Mouse (Mus musculus) kidney, embryonic 14.5 days (tissue): ENCODE data around the gene Arhgef17. TPM values are rescaled to one million over a fixed set of nuclear protein-coding genes. Genes with fewer than 3 reads are reported as not detected.

Experiments used
- ATAC-seq: fragments of 200-750 bp; cut with Nextera tagmentation; 2 replicates; pipeline ENCODE4 v1.8.0; 2017; ENCODE audit warnings: moderate number of reproducible peaks, mild to moderate bottlenecking, moderate TSS enrichment, moderate library complexity; ENCODE audit not compliant: low FRiP score, low TSS enrichment
- H3K27ac ChIP-seq: fragments of 300-500 bp; sonication (generic); 2 replicates; pipeline ENCODE4 v1.5.1; 2014; ENCODE audit warnings: low read depth, mild to moderate bottlenecking, low read length, moderate library complexity, mixed read lengths
- H3K27me3 ChIP-seq: fragments of 300-500 bp; sonication (generic); 2 replicates; pipeline ENCODE4 v1.6.1; 2014; ENCODE audit warnings: mild to moderate bottlenecking, low read length; ENCODE audit not compliant: control insufficient read depth, insufficient read depth
- H3K36me3 ChIP-seq: fragments of 300-500 bp; sonication (generic); 2 replicates; pipeline ENCODE4 v1.6.1; 2014; ENCODE audit warnings: low read length, mixed read lengths; ENCODE audit not compliant: control insufficient read depth, insufficient read depth
- H3K4me1 ChIP-seq: fragments of 300-500 bp; sonication (generic); 2 replicates; pipeline ENCODE4 v1.6.1; 2014; ENCODE audit warnings: low read length, mixed read lengths; ENCODE audit not compliant: control insufficient read depth, insufficient read depth
- H3K4me2 ChIP-seq: fragments of 300-500 bp; sonication (generic); replicated peaks from 2 replicates; pipeline ENCODE4 v1.6.1; 2014; ENCODE audit warnings: low read depth, mild to moderate bottlenecking, low read length
- H3K4me3 ChIP-seq: fragments of 300-500 bp; sonication (generic); 2 replicates; pipeline ENCODE4 v1.5.1; 2014; ENCODE audit warnings: mild to moderate bottlenecking, low read length
- H3K9ac ChIP-seq: fragments of 300-500 bp; sonication (generic); 2 replicates; pipeline ENCODE4 v1.6.1; 2014; ENCODE audit warnings: low read depth, mild to moderate bottlenecking, low read length, moderate library complexity
- H3K9me3 ChIP-seq: fragments of 300-500 bp; sonication (generic); 2 replicates; pipeline ENCODE4 v1.6.1; 2016; ENCODE audit warnings: low read length; ENCODE audit not compliant: control insufficient read depth
- WGBS: fragments of 180-500 bp; shearing (Covaris S2); extraction: QIAGEN DNeasy Blood & Tissue Kit; methylation state at CpG from one replicate; pipeline ENCODE4 v1.1.7; 2014; 5-methylcytosine and 5-hydroxymethylcytosine counted together
- polyA plus RNA-seq: library from polyadenylated mRNA; unstranded; fragments of >200 nt; fragmentation: Nextera tagmentation; extraction: Ambion mirVana; gene quantifications from 2 replicates; pipeline ENCODE4 v1.2.1, GENCODE M21; 2014

The Arhgef17 gene
- polyA plus RNA-seq, 1 experiment from 2014 or later: 15.5 TPM

GRCm38 (mm10) chr7:100924674-100925445 is 7.0 kb downstream of the Arhgef17 start:
- no peaks in the 10 kb centered on the region for H3K9me3 ChIP-seq
- H3K9ac ChIP-seq: peak overlapping the region; percentile 25
- no peak overlapping the region for H3K27ac ChIP-seq
- no peak for ATAC-seq
- peaks cover 47% of the 10 kb centered on the region for H3K36me3 ChIP-seq
- 31% methylated on average over 10 of the region's 10 CpGs for WGBS
- peak overlapping the region; percentile 95 for H3K4me2 ChIP-seq
- peak overlapping the region; percentile 87 for H3K4me3 ChIP-seq
- peaks cover 90% of the 10 kb centered on the region for H3K4me1 ChIP-seq
- H3K27me3 ChIP-seq: no peaks in the 10 kb centered on the region

- H3K4me3 ChIP-seq: peak overlapping the region; percentile 87; the same call in 1 of the 2 replicates
- no peak for ATAC-seq
- H3K9ac ChIP-seq: peak overlapping the region; percentile 25
- no peaks in the 10 kb centered on the region for H3K9me3 ChIP-seq
- H3K27me3 ChIP-seq: no peaks in the 10 kb centered on the region
- WGBS: 73% methylated on average over 5 of the region's 5 CpGs
- peak overlapping the region; percentile 95 for H3K4me2 ChIP-seq
- peaks cover 44% of the 10 kb centered on the region for H3K36me3 ChIP-seq
- H3K4me1 ChIP-seq: peaks cover 90% of the 10 kb centered on the region
- H3K27ac ChIP-seq: no peak overlapping the region
These were observed 7.7 kb downstream of the Arhgef17 start for GRCm38 (mm10) chr7:100924200-100924599.

- WGBS: 88% methylated on average over 4 of the region's 4 CpGs
- H3K27me3 ChIP-seq: no peaks in the 10 kb centered on the region
- H3K4me3 ChIP-seq: no peak overlapping the region
- peaks cover 90% of the 10 kb centered on the region for H3K4me1 ChIP-seq
- 0 out of 2 replicates have a peak overlapping the region, but pooled peaks have one; percentile 7 for H3K27ac ChIP-seq
- no peak overlapping the region; the same call in 1 of the 2 replicates for H3K4me2 ChIP-seq
- no peaks in the 10 kb centered on the region for H3K9me3 ChIP-seq
- peaks cover 38% of the 10 kb centered on the region for H3K36me3 ChIP-seq
- no peak for ATAC-seq
- no peak overlapping the region for H3K9ac ChIP-seq
These were observed 9.0 kb downstream of the Arhgef17 start for GRCm38 (mm10) chr7:100922907-100923306.

DNA sequence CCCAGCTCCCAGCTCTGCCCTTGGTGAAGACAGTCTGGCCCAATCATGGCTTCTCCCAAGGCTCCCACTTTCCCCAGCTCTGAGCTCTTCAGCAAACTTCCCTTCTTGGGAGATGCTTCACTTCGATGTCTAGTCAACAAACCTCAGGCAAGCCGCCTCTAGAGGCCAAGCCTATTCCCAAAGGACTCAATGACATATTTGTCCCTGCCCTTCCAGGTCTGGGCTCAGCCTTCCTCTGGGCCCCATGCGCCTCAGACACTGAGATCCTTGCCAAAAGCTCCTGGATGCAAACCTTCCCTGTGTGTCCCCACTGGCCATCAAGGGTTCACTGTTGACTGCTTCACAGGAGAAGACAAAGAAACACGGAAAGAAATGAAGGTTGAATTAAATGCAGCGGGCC is 10.6 kb downstream of the Arhgef17 start:
- Histone ChIP-seq H3K27ac (no peak overlapping the region; the same call in 1 of the 2 replicates), H3K9ac (no peak overlapping the region), H3K9me3 (no peaks in the 10 kb centered on the region), H3K4me2 (no peak overlapping the region), H3K4me3 (no peak overlapping the region), H3K27me3 (no peaks in the 10 kb centered on the region), H3K4me1 (peaks cover 90% of the 10 kb centered on the region), H3K36me3 (peaks cover 45% of the 10 kb centered on the region)
- 91% methylated on average over 5 of the region's 5 CpGs for WGBS
- no peak for ATAC-seq

GRCm38 (mm10) chr7:100919809-100920107 is 12.1 kb downstream of the Arhgef17 start:
- peaks cover 79% of the 10 kb centered on the region for H3K4me1 ChIP-seq
- H3K36me3 ChIP-seq: peaks cover 55% of the 10 kb centered on the region
- ATAC-seq: peak; percentile 74
- H3K4me2 ChIP-seq: peak overlapping the region; percentile 24
- 3% methylated on average over 2 of the region's 2 CpGs for WGBS
- H3K27ac ChIP-seq: peak overlapping the region; percentile 92
- H3K4me3 ChIP-seq: peak overlapping the region; percentile 9; the same call in 1 of the 2 replicates
- H3K27me3 ChIP-seq: no peaks in the 10 kb centered on the region
- H3K9me3 ChIP-seq: no peaks in the 10 kb centered on the region
- H3K9ac ChIP-seq: peak overlapping the region; percentile 23; the same call in 1 of the 2 replicates

DNA sequence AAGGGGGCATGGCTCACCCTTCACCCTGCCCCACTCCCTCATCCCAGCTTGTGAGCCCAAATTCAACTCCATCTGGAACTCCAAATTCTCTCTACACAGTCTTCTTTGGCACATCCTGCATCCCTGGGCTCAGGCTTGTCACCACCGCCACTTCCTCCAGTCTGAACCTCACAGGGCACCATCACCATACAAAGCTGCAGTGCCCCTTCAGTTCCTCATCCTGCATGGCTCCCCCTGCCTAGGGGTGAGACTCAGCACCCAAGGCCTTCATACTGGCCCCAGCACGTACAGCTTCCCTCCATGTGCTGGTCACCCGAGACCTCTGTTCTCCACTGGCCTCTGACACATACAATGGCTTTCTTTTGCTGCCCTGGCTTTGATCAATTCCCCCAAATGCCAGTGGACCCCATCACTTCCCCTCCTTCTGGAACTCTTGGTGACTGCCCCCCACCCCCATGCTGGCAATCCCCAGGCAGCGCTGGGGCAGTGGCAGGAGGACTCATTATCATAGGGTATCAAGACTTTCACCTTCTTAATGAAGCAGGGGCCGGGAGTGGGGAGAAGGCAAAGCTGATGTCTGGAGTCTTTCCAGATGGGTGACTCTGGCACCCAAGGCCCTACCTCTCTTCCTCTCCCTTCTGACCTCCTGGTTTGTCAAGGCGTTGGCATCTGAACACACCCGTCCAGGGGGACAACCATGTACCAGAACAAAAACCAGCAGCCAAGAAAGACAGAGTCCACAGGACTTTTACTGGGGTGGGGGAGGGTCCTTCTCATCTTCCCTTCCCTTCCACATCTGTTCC is 12.7 kb downstream of the Arhgef17 start:
- Histone ChIP-seq H3K9ac (peak overlapping the region; percentile 23; the same call in 1 of the 2 replicates), H3K4me1 (peaks cover 73% of the 10 kb centered on the region), H3K4me2 (peak overlapping the region; percentile 24), H3K27me3 (no peaks in the 10 kb centered on the region), H3K4me3 (no peak overlapping the region; the same call in 1 of the 2 replicates), H3K27ac (peak overlapping the region; percentile 92), H3K36me3 (peaks cover 58% of the 10 kb centered on the region), H3K9me3 (no peaks in the 10 kb centered on the region)
- no peak; the same call in 1 of the 2 replicates for ATAC-seq
- WGBS: 23% methylated on average over 7 of the region's 7 CpGs

- no peaks in the 10 kb centered on the region for H3K9me3 ChIP-seq
- no peak for ATAC-seq
- H3K4me2 ChIP-seq: peak overlapping the region; percentile 21; the same call in 1 of the 2 replicates
- no peaks in the 10 kb centered on the region for H3K27me3 ChIP-seq
- peak overlapping the region; percentile 92 for H3K27ac ChIP-seq
- H3K36me3 ChIP-seq: peaks cover 50% of the 10 kb centered on the region
- peaks cover 72% of the 10 kb centered on the region for H3K4me1 ChIP-seq
- WGBS: 24% methylated on average over 9 of the region's 9 CpGs
- peak overlapping the region; percentile 4; the same call in 1 of the 2 replicates for H3K4me3 ChIP-seq
- peak overlapping the region; percentile 45; the same call in 1 of the 2 replicates for H3K9ac ChIP-seq
These were observed 13.7 kb downstream of the Arhgef17 start for GRCm38 (mm10) chr7:100918176-100918575.

DNA sequence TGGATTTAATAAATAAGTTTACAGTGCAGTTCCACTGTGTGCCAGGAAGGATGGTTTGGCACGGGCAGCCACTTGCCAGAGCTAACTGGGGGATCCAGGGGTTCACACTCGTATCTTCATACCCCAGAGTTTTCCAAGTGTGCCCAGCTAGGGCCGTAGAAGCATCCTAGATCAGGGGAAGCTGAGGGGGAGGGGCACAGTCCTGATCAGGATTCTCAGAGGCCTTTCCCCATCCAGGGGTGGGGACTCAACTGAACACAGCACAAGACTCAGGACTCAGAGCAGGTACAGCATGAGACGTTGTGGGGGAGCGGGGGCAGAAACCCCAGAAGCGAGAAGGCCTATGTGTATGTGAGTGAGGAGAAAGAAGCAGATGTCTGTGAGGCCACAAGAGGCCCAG is 14.2 kb downstream of the Arhgef17 start:
- Histone ChIP-seq H3K36me3 (peaks cover 47% of the 10 kb centered on the region), H3K4me2 (peak overlapping the region; percentile 21; the same call in 1 of the 2 replicates), H3K4me3 (peak overlapping the region; percentile 4; the same call in 1 of the 2 replicates), H3K27me3 (no peaks in the 10 kb centered on the region), H3K9ac (peak overlapping the region; percentile 45; the same call in 1 of the 2 replicates), H3K4me1 (peaks cover 73% of the 10 kb centered on the region), H3K9me3 (no peaks in the 10 kb centered on the region), H3K27ac (peak overlapping the region; percentile 92)
- no peak for ATAC-seq
- WGBS: 45% methylated on average over 6 of the region's 6 CpGs
